Mouse (Mus musculus) myocyte (in vitro differentiated cells): ENCODE results near the gene Aff3.

Source experiments
- E2F4 ChIP-seq: IDR thresholded peaks from one replicate; pipeline ENCODE4 v1.6.1; 2011; ENCODE audit warnings: mild to moderate bottlenecking, control low read depth, moderate library complexity; ENCODE audit not compliant: insufficient read depth
- MAX ChIP-seq: IDR thresholded peaks from one replicate; pipeline ENCODE4 v1.6.1; 2011; ENCODE audit warnings: low read depth, mild to moderate bottlenecking, control low read depth
- MYOD1 ChIP-seq, 3 experiments: IDR thresholded peaks; one replicate each; pipeline ENCODE4 v1.6.1; 2011; ENCODE audit warnings: control low read depth in 2 of 3, low read depth in 2 of 3, mild to moderate bottlenecking in 2 of 3, moderate library complexity in 1 of 3; ENCODE audit not compliant: insufficient read length in 2 of 3, control insufficient read depth in 1 of 3
- POLR2A ChIP-seq: IDR thresholded peaks from one replicate; pipeline ENCODE4 v1.6.1; 2011; ENCODE audit warnings: low read depth, mild to moderate bottlenecking, control low read depth, moderate library complexity; ENCODE audit not compliant: insufficient read length
- POLR2AphosphoS2 ChIP-seq: IDR thresholded peaks from one replicate; pipeline ENCODE4 v1.6.1; 2011; ENCODE audit warnings: low read depth, control low read depth; ENCODE audit not compliant: insufficient read length
- TCF12 ChIP-seq: IDR thresholded peaks from one replicate; pipeline ENCODE4 v1.6.1; 2011; ENCODE audit warnings: mild to moderate bottlenecking, control low read depth; ENCODE audit not compliant: poor library complexity, insufficient read depth, severe bottlenecking
- USF1 ChIP-seq: IDR thresholded peaks from one replicate; pipeline ENCODE4 v1.6.1; 2011; ENCODE audit warnings: low read depth, mild to moderate bottlenecking, control low read depth, moderate library complexity

DNA sequence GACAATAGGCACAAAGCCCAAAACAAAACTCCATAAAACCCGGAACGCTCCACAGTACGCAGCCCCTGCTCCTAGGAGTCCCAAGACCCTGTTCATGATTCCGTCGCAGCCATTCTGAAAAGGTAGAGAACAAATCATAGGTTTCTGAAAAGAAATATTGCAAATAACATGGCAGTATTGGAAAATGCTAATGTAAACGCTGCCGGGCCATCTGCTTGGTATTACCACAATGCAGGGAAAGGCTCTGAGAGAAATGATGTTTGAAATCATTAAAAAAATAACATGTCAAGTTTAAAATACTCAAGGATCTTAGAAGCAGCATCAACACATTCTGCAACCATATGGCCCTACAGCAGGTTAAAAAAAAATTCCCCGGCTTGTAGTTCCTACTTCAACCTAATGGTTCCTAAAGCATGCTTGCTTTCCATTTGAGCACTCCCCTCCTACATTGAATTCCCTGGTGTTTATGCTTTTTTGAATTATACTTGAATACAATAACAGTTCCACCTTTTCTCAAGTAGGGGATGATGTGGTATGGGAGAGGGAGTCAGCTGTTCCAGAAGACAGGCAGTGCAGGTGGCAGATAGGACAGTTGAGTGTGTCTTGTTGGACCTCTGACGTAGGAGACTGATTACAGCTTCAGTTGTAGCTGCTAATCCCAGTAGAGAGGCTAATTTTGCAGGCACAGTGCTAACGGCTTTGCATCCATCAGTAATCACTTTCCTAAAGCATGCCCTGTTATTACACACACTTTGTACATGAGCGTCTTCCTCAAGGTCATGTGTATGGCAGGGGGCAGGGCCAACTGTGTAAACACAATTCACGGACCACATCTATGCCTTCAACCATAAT is 246.3 kb downstream of the Aff3 start:
- TF ChIP-seq TCF12, result no peak
- TF ChIP-seq POLR2A, result no peak
- TF ChIP-seq MYOD1 (IDR thresholded peaks at IDR 0.05; ENCODE audit: control insufficient read depth in 1 of 3, insufficient read length in 2 of 3, low read depth in 2 of 3), result no peak
- no peak for TF ChIP-seq USF1
- no peak for TF ChIP-seq POLR2AphosphoS2
- no peak for TF ChIP-seq E2F4
- no peak for TF ChIP-seq MAX
